Mouse (Mus musculus) heart, postnatal 0 days (tissue): Measurements from ENCODE around the gene Cux2. TPM values are rescaled to one million over a fixed set of nuclear protein-coding genes. Genes with fewer than 3 reads are reported as not detected.
A peak's percentile ranks its signal among the peaks of the same experiment; 100 is the strongest.
"Not testable (repeated sequence)": the region's sequence is repeated elsewhere in the genome, so short reads cannot be mapped to it uniquely, and the experiment has no call there.

ENCODE experiments used
- ATAC-seq: fragments of 200-750 bp; cut with Nextera tagmentation; 2 replicates; pipeline ENCODE4 v1.8.0; 2017; ENCODE audit warnings: low read depth, moderate number of reproducible peaks, moderate library complexity; ENCODE audit not compliant: insufficient read depth
- DNase-seq: peaks from one replicate; pipeline ENCODE4 v3.0.0-alpha.2; 2016; ENCODE audit warnings: low spot score
- H3K27ac ChIP-seq: fragments of 300-500 bp; sonication (generic); 2 replicates; pipeline ENCODE4 v1.5.1; 2014; ENCODE audit warnings: low read depth, mild to moderate bottlenecking
- H3K27me3 ChIP-seq: fragments of 300-500 bp; sonication (generic); 2 replicates; pipeline ENCODE4 v1.6.1; 2014; ENCODE audit warnings: low read length, mixed read lengths; ENCODE audit not compliant: control insufficient read depth, insufficient read depth
- H3K36me3 ChIP-seq: fragments of 300-500 bp; sonication (generic); replicated peaks from 2 replicates; pipeline ENCODE4 v1.6.1; 2014; ENCODE audit warnings: low read length, mixed read lengths; ENCODE audit not compliant: control insufficient read depth, insufficient read depth
- H3K4me1 ChIP-seq: fragments of 300-500 bp; sonication (generic); 2 replicates; pipeline ENCODE4 v1.6.1; 2014; ENCODE audit warnings: antibody characterized with exemption; ENCODE audit not compliant: control insufficient read depth, insufficient read depth
- H3K4me2 ChIP-seq: fragments of 300-500 bp; sonication (generic); 2 replicates; pipeline ENCODE4 v1.6.1; 2014; ENCODE audit warnings: low read depth, mild to moderate bottlenecking, low read length, moderate library complexity
- H3K4me3 ChIP-seq: fragments of 300-500 bp; sonication (generic); 2 replicates; pipeline ENCODE4 v1.5.1; 2014; ENCODE audit warnings: low read depth, low read length
- H3K9ac ChIP-seq: fragments of 300-500 bp; sonication (generic); replicated peaks from 2 replicates; pipeline ENCODE4 v1.6.1; 2014; ENCODE audit warnings: low read depth, low read length, mixed read lengths
- H3K9me3 ChIP-seq: fragments of 300-500 bp; sonication (generic); replicated peaks from 2 replicates; pipeline ENCODE4 v1.6.1; 2016; ENCODE audit warnings: low read length; ENCODE audit not compliant: control insufficient read depth
- CTCF ChIP-seq: IDR thresholded peaks from 2 replicates; pipeline ENCODE4 v1.5.1; 2016; ENCODE audit warnings: antibody characterized with exemption, control low read depth, low read depth
- EP300 ChIP-seq: IDR thresholded peaks from 2 replicates; pipeline ENCODE4 v1.6.1; 2016; ENCODE audit warnings: antibody characterized with exemption, low read depth
- WGBS: fragments of 180-500 bp; shearing (Covaris S2); extraction: QIAGEN DNeasy Blood & Tissue Kit; methylation state at CpG from one replicate; pipeline ENCODE4 v1.1.7; 2014; 5-methylcytosine and 5-hydroxymethylcytosine counted together
- polyA plus RNA-seq: library from polyadenylated mRNA; unstranded; fragments of >200 nt; fragmentation: Nextera tagmentation; extraction: Ambion mirVana; gene quantifications from 2 replicates; pipeline ENCODE4 v1.2.1, GENCODE M21; 2015
- total RNA-seq: library from RNA; depleted of rRNA; stranded (reverse); fragments of >200 nt; gene quantifications from 2 replicates; pipeline ENCODE4 v1.2.3, GENCODE M21; 2014; ENCODE audit warnings: low replicate concordance

Cux2 gene
- total and polyA plus RNA-seq, 2 experiments from 2014 or later: 1.3 to 9.5 TPM

DNA sequence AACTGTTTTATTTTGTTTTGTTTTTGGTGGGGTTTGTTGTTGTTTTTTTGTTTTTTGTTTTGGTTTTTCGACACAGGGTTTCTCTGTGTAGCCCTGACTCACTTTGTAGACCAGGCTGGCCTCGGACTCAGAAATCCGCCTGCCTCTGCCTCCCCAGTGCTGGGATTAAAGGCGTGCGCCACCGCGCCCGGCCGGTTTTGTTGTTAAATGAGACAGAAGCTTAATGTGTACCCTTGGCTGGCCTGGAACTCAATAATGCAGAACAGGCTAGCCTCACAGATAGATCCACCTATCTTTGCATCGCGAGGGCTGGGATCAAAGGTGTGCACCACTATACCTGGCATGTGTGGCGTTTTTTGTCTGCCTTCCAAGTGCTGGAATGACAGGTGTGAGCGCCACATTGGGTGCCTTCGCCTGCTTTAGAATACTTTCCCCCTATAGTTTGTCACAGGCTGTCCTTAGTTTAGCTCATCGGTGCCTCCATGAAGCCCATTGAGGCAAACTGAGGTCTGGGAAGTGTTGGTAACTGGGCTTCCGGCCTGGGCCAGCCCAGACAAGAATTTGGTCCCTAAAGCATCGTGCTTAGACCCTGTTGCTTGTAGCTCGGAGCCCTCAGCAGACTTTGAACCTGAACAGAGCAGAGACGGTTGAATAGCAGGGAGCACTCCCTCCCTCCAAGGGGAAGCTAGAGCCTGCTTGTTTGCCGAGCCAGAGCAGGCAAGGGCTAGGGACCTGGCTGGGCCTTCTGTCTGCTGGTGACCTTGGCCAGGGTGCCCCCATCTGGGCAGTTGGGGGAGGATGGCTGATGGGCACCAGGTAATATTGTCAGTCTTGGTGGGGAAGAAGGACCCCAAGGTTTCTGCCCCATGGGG lies 200.2 kb downstream of the Cux2 start:
- no peaks in the 10 kb centered on the region for H3K9me3 ChIP-seq
- peak overlapping the region; percentile 94 for H3K4me3 ChIP-seq
- ATAC-seq (no peak), DNase-seq (no peak)
- peak overlapping the region; percentile 91 for H3K9ac ChIP-seq
- H3K4me2 ChIP-seq: peak overlapping the region; percentile 91
- TF ChIP-seq EP300: no peak
- TF ChIP-seq CTCF: no peak
- WGBS: 36% methylated on average over 20 of the region's 20 CpGs
- H3K27ac ChIP-seq: peak overlapping the region; percentile 1; the same call in 1 of the 2 replicates
- H3K27me3 ChIP-seq: no peaks in the 10 kb centered on the region
- H3K36me3 ChIP-seq: peaks cover 23% of the 10 kb centered on the region
- peaks cover 37% of the 10 kb centered on the region for H3K4me1 ChIP-seq

DNA sequence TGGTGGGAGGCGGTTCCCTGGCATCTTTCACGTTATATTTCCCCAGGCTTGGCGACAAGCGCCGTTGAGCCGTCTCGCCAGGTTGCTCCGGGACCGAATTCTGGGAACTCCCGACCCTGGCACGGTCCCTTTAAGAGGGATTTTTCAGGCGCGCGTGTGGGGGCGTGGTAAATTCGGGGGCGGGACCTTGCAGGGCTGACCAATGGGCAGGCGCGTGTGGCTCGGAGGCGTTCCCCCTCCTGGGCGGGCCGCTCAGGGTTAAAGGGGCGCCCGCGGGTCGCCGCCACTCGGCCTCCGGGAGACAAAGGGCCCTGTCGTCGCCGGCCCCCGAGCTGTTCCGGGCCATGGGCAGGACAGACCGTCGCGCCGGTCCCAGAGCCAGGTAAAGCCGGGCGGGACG lies 201.2 kb downstream of the Cux2 start, which contains the start of gene Pheta1:
TSS of gene Pheta1 (plus strand) at position 242 of the 400 bp plus-strand sequence.
- TF ChIP-seq EP300 (no peak), CTCF (no peak)
- peak within 1 kb of the TSS; percentile 91 for H3K9ac ChIP-seq
- H3K9me3 ChIP-seq: no peaks in the 10 kb centered on the region
- H3K27ac ChIP-seq: peak within 1 kb of the TSS; percentile 90
- peaks cover 35% of the 10 kb centered on the region for H3K4me1 ChIP-seq
- H3K4me2 ChIP-seq: peak within 1 kb of the TSS; percentile 91
- WGBS: under 1% methylated on average over 30 of the region's 42 CpGs
- H3K36me3 ChIP-seq: peaks cover 20% of the 10 kb centered on the region
- H3K27me3 ChIP-seq: peaks cover 8% of the 10 kb centered on the region; the same call in 1 of the 2 replicates
- H3K4me3 ChIP-seq: peak within 1 kb of the TSS; percentile 94
- ATAC-seq (peak; percentile 91), DNase-seq (peak; percentile 86)

DNA sequence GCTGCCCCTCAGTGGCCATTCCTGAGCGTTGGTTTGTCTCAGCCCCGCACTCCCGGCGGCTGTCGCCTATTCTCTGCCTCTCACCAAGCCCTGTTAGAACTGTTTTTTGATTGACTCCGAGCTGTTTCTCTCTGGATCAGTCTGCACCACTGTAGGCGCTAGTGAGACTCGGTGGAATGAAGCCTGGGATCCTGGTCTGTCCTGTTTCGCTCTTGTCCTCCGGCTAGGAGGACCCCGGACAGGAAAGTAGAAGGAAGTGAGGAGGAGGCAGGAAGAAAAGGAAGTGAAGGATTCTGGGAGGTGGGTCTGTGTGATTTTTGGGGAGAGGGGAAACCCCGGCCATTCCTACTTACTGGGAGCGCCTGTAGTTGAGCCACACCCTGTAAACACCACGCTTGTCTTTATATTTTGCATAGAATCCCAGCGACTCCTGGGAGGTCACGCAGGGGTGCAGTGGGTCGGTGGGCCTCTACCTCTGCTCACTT lies 201.8 kb downstream of the Cux2 start:
- Histone ChIP-seq H3K27ac (peak overlapping the region; percentile 90), H3K9me3 (no peaks in the 10 kb centered on the region), H3K4me1 (peaks cover 28% of the 10 kb centered on the region), H3K9ac (peak overlapping the region; percentile 91), H3K36me3 (peaks cover 13% of the 10 kb centered on the region), H3K4me3 (peak overlapping the region; percentile 94), H3K27me3 (peaks cover 15% of the 10 kb centered on the region; the same call in 1 of the 2 replicates), H3K4me2 (peak overlapping the region; percentile 91)
- TF ChIP-seq CTCF (peak; percentile 33), EP300 (no peak)
- DNase-seq: peak; percentile 75
- WGBS: under 1% methylated on average over 17 of the region's 17 CpGs
- peak; percentile 42 for ATAC-seq

DNA sequence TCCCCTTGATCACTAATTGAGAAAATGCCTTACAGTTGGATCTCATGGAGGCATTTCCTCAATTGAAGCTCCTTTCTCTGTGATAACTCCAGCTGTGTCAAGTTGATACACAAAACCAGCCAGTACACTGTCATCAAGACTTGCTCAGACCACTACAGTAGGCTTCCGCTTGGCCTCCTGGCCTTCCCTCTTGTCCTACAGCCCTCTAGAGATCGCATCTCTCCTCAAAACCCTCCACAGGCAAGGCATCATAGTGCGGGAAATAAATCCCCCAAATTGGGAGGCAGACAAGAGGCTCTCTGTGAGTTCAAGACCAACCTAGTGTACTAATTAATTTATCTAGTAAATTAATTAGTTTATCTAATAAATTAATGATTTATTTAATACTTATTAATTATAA lies 202.6 kb downstream of the Cux2 start:
- 78% methylated on average over 3 of the region's 3 CpGs for WGBS
- ATAC-seq, H3K4me3 ChIP-seq, H3K4me2 ChIP-seq, H3K27ac ChIP-seq, H3K36me3 ChIP-seq, H3K9me3 ChIP-seq, H3K9ac ChIP-seq, DNase-seq: not testable (repeated sequence)
- Histone ChIP-seq H3K27me3 (peaks cover 16% of the 10 kb centered on the region; the same call in 1 of the 2 replicates), H3K4me1 (peaks cover 31% of the 10 kb centered on the region)

DNA sequence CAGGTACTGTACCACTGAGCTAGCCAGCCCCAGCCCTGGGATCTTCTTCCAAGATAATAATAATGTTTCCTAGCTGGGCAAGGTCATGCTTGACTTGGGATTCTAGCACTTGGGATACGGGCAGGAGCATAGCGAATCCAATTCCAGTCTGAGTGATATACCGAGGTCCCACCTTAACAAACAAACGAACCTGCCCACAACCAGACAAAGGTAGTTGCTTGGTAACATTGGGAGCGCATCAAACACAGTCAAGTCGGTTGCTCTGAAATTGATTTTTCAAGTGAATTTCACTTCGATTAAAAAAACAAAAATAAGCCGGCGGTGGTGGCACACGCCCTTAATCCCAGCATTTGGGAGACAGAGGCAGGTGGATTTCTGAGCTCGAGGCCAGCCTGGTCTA lies 203.6 kb downstream of the Cux2 start:
- no peak overlapping the region for H3K4me2 ChIP-seq
- peaks cover 27% of the 10 kb centered on the region for H3K4me1 ChIP-seq
- TF ChIP-seq EP300 (no peak), CTCF (no peak)
- peaks cover 16% of the 10 kb centered on the region; the same call in 1 of the 2 replicates for H3K27me3 ChIP-seq
- no peak for ATAC-seq
- no peaks in the 10 kb centered on the region for H3K9me3 ChIP-seq
- 76% methylated on average over 11 of the region's 11 CpGs for WGBS
- H3K27ac ChIP-seq: no peak overlapping the region
- no peaks in the 10 kb centered on the region for H3K36me3 ChIP-seq
- no peak overlapping the region for H3K9ac ChIP-seq
- no peak for DNase-seq
- no peak overlapping the region for H3K4me3 ChIP-seq
